Mouse (Mus musculus) midbrain, embryonic 10.5 days (tissue): ENCODE data around the gene Gm28171. TPM values are rescaled to one million over a fixed set of nuclear protein-coding genes. Genes with fewer than 3 reads are reported as not detected.
"Not testable (repeated sequence)": the region's sequence is repeated elsewhere in the genome, so short reads cannot be mapped to it uniquely, and the experiment has no call there.

Source experiments
- DNase-seq: peaks from one replicate; pipeline ENCODE4 v3.0.0-alpha.2; 2017; ENCODE audit warnings: low spot score
- H3K27ac ChIP-seq: fragments of 300-500 bp; sonication (generic); replicated peaks from 2 replicates; pipeline ENCODE4 v1.5.1; 2016; ENCODE audit warnings: mild to moderate bottlenecking
- H3K27me3 ChIP-seq: fragments of 300-500 bp; sonication (generic); 2 replicates; pipeline ENCODE4 v1.6.1; 2016; ENCODE audit warnings: low read depth, mild to moderate bottlenecking; ENCODE audit not compliant: poor library complexity, severe bottlenecking
- H3K36me3 ChIP-seq: fragments of 300-500 bp; sonication (generic); 2 replicates; pipeline ENCODE4 v1.6.1; 2016; ENCODE audit warnings: mild to moderate bottlenecking, moderate library complexity
- H3K4me1 ChIP-seq: fragments of 300-500 bp; sonication (generic); 2 replicates; pipeline ENCODE4 v1.6.1; 2016
- H3K4me3 ChIP-seq: fragments of 300-500 bp; sonication (generic); 2 replicates; pipeline ENCODE4 v1.5.1; 2016; ENCODE audit warnings: mild to moderate bottlenecking, moderate library complexity
- H3K9me3 ChIP-seq: fragments of 300-500 bp; sonication (generic); replicated peaks from 2 replicates; pipeline ENCODE4 v1.6.1; 2016; ENCODE audit warnings: mild to moderate bottlenecking
- WGBS: fragments of 180-500 bp; shearing (Covaris S2); methylation state at CpG from one replicate; pipeline ENCODE4 v1.1.7; 2016; 5-methylcytosine and 5-hydroxymethylcytosine counted together
- polyA plus RNA-seq: library from polyadenylated mRNA; unstranded; fragments of >200 nt; fragmentation: Nextera tagmentation; extraction: Ambion mirVana; gene quantifications from 2 replicates; pipeline ENCODE4 v1.2.1, GENCODE M21; 2016

Gene Gm28171
- polyA plus RNA-seq = not detected in 2 replicates

DNA sequence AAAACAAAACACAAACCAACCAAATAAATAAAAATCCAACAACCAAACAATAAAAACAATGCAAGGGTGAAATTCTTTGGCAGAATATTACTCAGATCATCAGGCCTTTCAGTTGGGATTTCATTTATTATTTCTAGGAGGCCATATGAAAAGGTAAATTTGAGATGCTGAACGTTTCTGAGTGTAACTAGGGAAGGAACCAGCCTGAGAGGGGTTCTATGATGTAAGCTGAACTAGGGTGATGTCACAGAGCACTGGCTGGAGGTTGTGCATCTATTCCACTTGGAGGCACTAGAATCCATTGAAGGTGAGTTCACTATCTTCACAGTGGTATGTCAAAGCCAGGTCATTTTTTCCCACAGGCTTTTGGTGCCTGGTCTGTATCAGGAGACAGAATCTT lies at the start of gene Gm28171:
TSS of gene Gm28171 (plus strand) at position 301 of the 400 bp plus-strand sequence.
- WGBS = no CpG with 5 or more reads among the region's 1 CpGs
- H3K4me1 ChIP-seq, H3K9me3 ChIP-seq, DNase-seq, H3K27me3 ChIP-seq, H3K36me3 ChIP-seq, H3K4me3 ChIP-seq, H3K27ac ChIP-seq: not testable (repeated sequence)

Other genes starting within 250 kb of the Gm28171 start
- gene Gm21854, start 136.4 kb upstream of the Gm28171 start, polyA plus RNA-seq = not detected in 2 replicates
- not detected in 2 replicates for gene Gm20914, start 67.4 kb upstream of the Gm28171 start, polyA plus RNA-seq
- gene Gm21778, start 149.1 kb downstream of the Gm28171 start, polyA plus RNA-seq = not detected in 2 replicates